Mouse (Mus musculus): ENCODE results near the gene Robo3. TPM values are rescaled to one million over a fixed set of nuclear protein-coding genes. Genes with fewer than 3 reads are reported as not detected.

Gene Robo3
- polyA plus RNA-seq, 1 experiment, result not detected

GRCm38 (mm10) chr9:37433823-37434560, 946 bp upstream of the Robo3 start:
- Histone ChIP-seq H3K4me1 (ENCODE audit: control insufficient read depth, insufficient read depth, low read length) (peaks cover 27% of the 10 kb centered on the region), H3K27ac (ENCODE audit: insufficient read depth, low read depth, low read length) (no peak overlapping the region), H3K4me3 (ENCODE audit: insufficient read depth, low read depth, low read length) (no peak overlapping the region)
- TF ChIP-seq CTCF (IDR thresholded peaks at IDR 0.05; ENCODE audit: insufficient read depth, low read depth, low read length) (no peak), POLR2A (IDR thresholded peaks at IDR 0.05; ENCODE audit: insufficient read depth, low read depth, low read length) (no peak)
- 33% methylated on average over 18 of the region's 18 CpGs for WGBS

GRCm38 (mm10) chr9:37432026-37432666, 900 bp downstream of the Robo3 start:
- H3K4me1 ChIP-seq (ENCODE audit: control insufficient read depth, insufficient read depth, low read length), result peaks cover 20% of the 10 kb centered on the region
- no peak overlapping the region; the same call in 1 of the 2 replicates for H3K4me3 ChIP-seq (ENCODE audit: insufficient read depth, low read depth, low read length)
- TF ChIP-seq CTCF (IDR thresholded peaks at IDR 0.05; ENCODE audit: insufficient read depth, low read depth, low read length) (no peak), POLR2A (IDR thresholded peaks at IDR 0.05; ENCODE audit: insufficient read depth, low read depth, low read length) (no peak)
- WGBS, result 1% methylated on average over 16 of the region's 17 CpGs
- H3K27ac ChIP-seq (ENCODE audit: insufficient read depth, low read depth, low read length), result no peak overlapping the region

DNA sequence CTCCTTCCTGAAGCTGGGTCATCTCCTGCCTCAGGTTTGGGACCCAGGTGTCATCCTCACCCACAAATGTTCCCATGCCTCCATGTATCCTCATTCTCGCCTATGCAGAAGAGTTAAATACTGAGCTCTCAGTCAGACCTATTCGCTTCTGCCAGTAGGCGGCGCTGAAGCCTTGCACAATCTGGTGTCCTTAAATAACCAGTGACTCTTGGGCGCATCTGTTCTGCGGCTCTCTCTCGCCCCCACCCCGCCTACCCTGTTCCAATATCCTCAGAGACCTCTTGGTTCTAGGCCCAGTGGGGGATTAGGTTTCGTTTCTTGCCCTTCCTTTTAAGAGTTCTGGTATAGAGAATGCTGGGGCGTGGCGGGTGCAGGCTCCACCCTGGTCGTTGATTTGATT, 2.5 kb downstream of the Robo3 start:
- 0 out of 2 replicates have a peak overlapping the region, but pooled peaks have one; percentile 1 for H3K4me3 ChIP-seq (ENCODE audit: insufficient read depth, low read depth, low read length)
- peaks cover 20% of the 10 kb centered on the region for H3K4me1 ChIP-seq (ENCODE audit: control insufficient read depth, insufficient read depth, low read length)
- H3K27ac ChIP-seq (ENCODE audit: insufficient read depth, low read depth, low read length), result no peak overlapping the region
- TF ChIP-seq CTCF (IDR thresholded peaks at IDR 0.05; ENCODE audit: insufficient read depth, low read depth, low read length) (peak; percentile 71), POLR2A (IDR thresholded peaks at IDR 0.05; ENCODE audit: insufficient read depth, low read depth, low read length) (no peak)
- WGBS, result 2% methylated on average over 12 of the region's 12 CpGs

GRCm38 (mm10) chr9:37429326-37429725, 3.7 kb downstream of the Robo3 start:
- WGBS, result 68% methylated on average over 26 of the region's 26 CpGs
- Histone ChIP-seq H3K4me3 (ENCODE audit: insufficient read depth, low read depth, low read length) (no peak overlapping the region), H3K4me1 (ENCODE audit: control insufficient read depth, insufficient read depth, low read length) (peaks cover 20% of the 10 kb centered on the region), H3K27ac (ENCODE audit: insufficient read depth, low read depth, low read length) (no peak overlapping the region)
- no peak for TF ChIP-seq POLR2A (IDR thresholded peaks at IDR 0.05; ENCODE audit: insufficient read depth, low read depth, low read length)
- TF ChIP-seq CTCF (IDR thresholded peaks at IDR 0.05; ENCODE audit: insufficient read depth, low read depth, low read length), result no peak

DNA sequence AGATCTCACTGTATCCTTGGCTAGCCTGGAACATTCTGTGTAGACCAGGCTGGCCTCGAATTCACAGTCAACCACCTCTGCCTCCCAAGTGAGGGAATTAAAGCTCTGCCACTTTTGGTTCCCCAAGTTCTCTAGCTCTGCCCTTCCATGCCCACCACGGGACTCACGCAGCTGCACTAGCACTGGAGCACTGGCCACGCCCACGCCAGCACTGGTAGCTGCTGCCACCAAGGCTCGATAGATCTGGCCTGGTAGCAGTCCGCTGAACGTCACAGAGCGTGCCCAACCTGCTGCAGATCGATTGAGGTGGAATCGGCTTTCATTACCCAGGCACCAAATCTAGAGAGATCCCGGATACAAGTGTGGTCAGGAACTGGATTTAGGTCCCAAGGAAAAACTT, 11.8 kb downstream of the Robo3 start:
- Histone ChIP-seq H3K4me3 (ENCODE audit: insufficient read depth, low read depth, low read length) (no peak overlapping the region), H3K4me1 (ENCODE audit: control insufficient read depth, insufficient read depth, low read length) (peaks cover 5% of the 10 kb centered on the region; the same call in 1 of the 2 replicates), H3K27ac (ENCODE audit: insufficient read depth, low read depth, low read length) (no peak overlapping the region)
- WGBS, result 41% methylated on average over 12 of the region's 12 CpGs
- TF ChIP-seq CTCF (IDR thresholded peaks at IDR 0.05; ENCODE audit: insufficient read depth, low read depth, low read length) (no peak), POLR2A (IDR thresholded peaks at IDR 0.05; ENCODE audit: insufficient read depth, low read depth, low read length) (no peak)

GRCm38 (mm10) chr9:37420676-37421075, 12.4 kb downstream of the Robo3 start:
- TF ChIP-seq POLR2A (IDR thresholded peaks at IDR 0.05; ENCODE audit: insufficient read depth, low read depth, low read length), result 0 out of 2 replicates have a peak, but pooled peaks have one; percentile 19
- TF ChIP-seq CTCF (IDR thresholded peaks at IDR 0.05; ENCODE audit: insufficient read depth, low read depth, low read length), result peak; percentile 50; the same call in 1 of the 2 replicates
- Histone ChIP-seq H3K27ac (ENCODE audit: insufficient read depth, low read depth, low read length) (no peak overlapping the region), H3K4me1 (ENCODE audit: control insufficient read depth, insufficient read depth, low read length) (peaks cover 5% of the 10 kb centered on the region; the same call in 1 of the 2 replicates), H3K4me3 (ENCODE audit: insufficient read depth, low read depth, low read length) (peak overlapping the region; percentile 34)
- WGBS, result 2% methylated on average over 27 of the region's 27 CpGs

GRCm38 (mm10) chr9:37418791-37419190, 14.3 kb downstream of the Robo3 start:
- no peak overlapping the region for H3K4me3 ChIP-seq (ENCODE audit: insufficient read depth, low read depth, low read length)
- WGBS, result 78% methylated on average over 4 of the region's 4 CpGs
- H3K4me1 ChIP-seq (ENCODE audit: control insufficient read depth, insufficient read depth, low read length), result peaks cover 5% of the 10 kb centered on the region; the same call in 1 of the 2 replicates
- H3K27ac ChIP-seq (ENCODE audit: insufficient read depth, low read depth, low read length), result no peak overlapping the region
- TF ChIP-seq POLR2A (IDR thresholded peaks at IDR 0.05; ENCODE audit: insufficient read depth, low read depth, low read length), result no peak
- TF ChIP-seq CTCF (IDR thresholded peaks at IDR 0.05; ENCODE audit: insufficient read depth, low read depth, low read length), result no peak

DNA sequence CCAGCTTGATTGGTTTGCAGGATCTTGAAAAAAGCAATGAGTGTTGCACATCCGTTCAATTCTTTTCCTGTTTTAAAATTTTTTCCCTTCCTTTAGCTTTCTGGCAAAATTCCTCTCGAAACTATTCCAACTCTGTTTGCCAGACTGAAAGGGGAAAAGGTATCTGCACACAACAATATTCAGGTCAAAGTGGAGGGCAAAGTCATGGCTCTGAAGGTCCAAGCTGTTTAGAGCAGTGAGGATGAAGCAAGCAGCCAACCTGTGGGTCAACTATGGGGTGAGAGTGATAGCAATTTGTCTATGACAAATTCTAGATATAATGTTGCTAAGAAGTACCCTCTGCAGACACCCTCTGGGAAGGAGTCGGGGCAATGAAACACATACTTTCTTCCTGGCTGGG, 18.4 kb downstream of the Robo3 start:
- H3K4me3 ChIP-seq (ENCODE audit: insufficient read depth, low read depth, low read length), result no peak overlapping the region
- no peak overlapping the region for H3K27ac ChIP-seq (ENCODE audit: insufficient read depth, low read depth, low read length)
- TF ChIP-seq POLR2A (IDR thresholded peaks at IDR 0.05; ENCODE audit: insufficient read depth, low read depth, low read length) (no peak), CTCF (IDR thresholded peaks at IDR 0.05; ENCODE audit: insufficient read depth, low read depth, low read length) (no peak)
- 79% methylated on average over 3 of the region's 3 CpGs for WGBS
- no peaks in the 10 kb centered on the region for H3K4me1 ChIP-seq (ENCODE audit: control insufficient read depth, insufficient read depth, low read length)

GRCm38 (mm10) chr9:37412989-37413388, 20.1 kb downstream of the Robo3 start:
- 79% methylated on average over 3 of the region's 3 CpGs for WGBS

More at GRCm38 (mm10) chr9:37412989-37413388, 20.1 kb downstream of the Robo3 start:
- TF ChIP-seq POLR2A (IDR thresholded peaks at IDR 0.05; ENCODE audit: insufficient read depth, low read depth, low read length) (no peak), CTCF (IDR thresholded peaks at IDR 0.05; ENCODE audit: insufficient read depth, low read depth, low read length) (no peak)
- no peak overlapping the region for H3K27ac ChIP-seq (ENCODE audit: insufficient read depth, low read depth, low read length)
- peaks cover 4% of the 10 kb centered on the region; the same call in 1 of the 2 replicates for H3K4me1 ChIP-seq (ENCODE audit: control insufficient read depth, insufficient read depth, low read length)
- H3K4me3 ChIP-seq (ENCODE audit: insufficient read depth, low read depth, low read length), result no peak overlapping the region
